12 mouse cellular contexts compared by ENCODE assay signal in the genomic region with DNA sequence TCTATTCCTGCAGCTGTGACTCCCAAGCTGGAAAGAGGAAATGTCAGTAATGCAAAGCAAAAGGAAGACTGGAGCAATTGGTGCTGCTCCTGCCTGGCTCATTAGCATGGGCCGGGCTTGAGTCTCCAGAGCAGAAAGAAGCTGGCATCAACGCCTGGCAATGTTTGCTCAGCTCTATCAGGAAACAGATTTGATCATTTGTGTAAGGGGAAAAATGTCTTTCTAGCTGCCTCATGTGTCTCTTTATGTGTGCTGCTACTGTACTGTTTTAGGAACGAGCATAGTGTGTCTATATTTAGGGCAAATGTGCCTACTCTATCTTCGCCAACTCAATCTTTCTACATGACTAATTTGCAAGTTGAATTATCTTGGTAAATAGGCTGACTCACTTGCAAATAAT.
DNase-seq lines count a peak whose midpoint lies in the region; ATAC-seq and TF ChIP-seq lines count a peak whose summit lies in the region.
"Had no signal": no experiment of that assay in that cellular context is flagged by ENCODE, and none has a peak within 500 bp of the region (broad histone marks: within the 10 kb centered on the region; RNA-seq: fewer than 3 reads in every experiment).

No protein-coding gene starts in this region.

- 53% methylated on average over 4 of the region's 4 CpGs for WGBS in neural tube, embryonic 15.5 days
- 65% methylated on average over 4 of the region's 4 CpGs for WGBS in lung, postnatal 0 days
- 60% methylated on average over 4 of the region's 4 CpGs for WGBS in liver, postnatal 0 days (ENCODE audit: insufficient replicate concordance)

- H3K27ac ChIP-seq in neural tube, embryonic 15.5 days (replicated peaks), result no peak overlapping the region
- H3K27ac ChIP-seq in lung, postnatal 0 days (ENCODE audit: low read length), result no peak overlapping the region
- no peak overlapping the region for H3K27ac ChIP-seq in liver, postnatal 0 days (ENCODE audit: low read depth)
- H3K27ac ChIP-seq: embryonic facial prominence, embryonic 15.5 days had no signal

- no peak overlapping the region for H3K4me3 ChIP-seq in neural tube, embryonic 15.5 days (replicated peaks)
- H3K4me3 ChIP-seq in lung, postnatal 0 days (ENCODE audit: low read depth, low read length), result no peak overlapping the region
- no peak overlapping the region for H3K4me3 ChIP-seq in liver, postnatal 0 days (ENCODE audit: low read depth, low read length)
- H3K4me3 ChIP-seq: embryonic facial prominence, embryonic 15.5 days; myocyte had no signal

- peak; percentile 31; the same call in 1 of the 2 replicates for ATAC-seq in neural tube, embryonic 15.5 days (ENCODE audit: low FRiP score)
- no peak for ATAC-seq in lung, postnatal 0 days
- no peak for ATAC-seq in erythroid progenitor cell, adult 5-6 weeks (replicated peaks; ENCODE audit: low FRiP score, poor library complexity, severe bottlenecking)
- no peak for ATAC-seq in liver, postnatal 0 days

- no peak overlapping the region for H3K9ac ChIP-seq in neural tube, embryonic 15.5 days (replicated peaks)
- no peak overlapping the region for H3K9ac ChIP-seq in lung, postnatal 0 days (replicated peaks; ENCODE audit: low read depth)
- H3K9ac ChIP-seq in liver, postnatal 0 days (replicated peaks), result no peak overlapping the region
- H3K9ac ChIP-seq: embryonic facial prominence, embryonic 15.5 days had no signal

- no peak overlapping the region for H3K4me2 ChIP-seq in neural tube, embryonic 15.5 days
- no peak overlapping the region for H3K4me2 ChIP-seq in lung, postnatal 0 days (replicated peaks; ENCODE audit: low read depth, low read length)
- no peak overlapping the region for H3K4me2 ChIP-seq in liver, postnatal 0 days (ENCODE audit: low read depth, low read length)
- H3K4me2 ChIP-seq: embryonic facial prominence, embryonic 15.5 days had no signal

- TF ChIP-seq EP300 in lung, postnatal 0 days (IDR thresholded peaks at IDR 0.05), result no peak
- no peak for TF ChIP-seq EP300 in liver, postnatal 0 days (IDR thresholded peaks at IDR 0.05; ENCODE audit: low read depth)

- H3K4me1 ChIP-seq in neural tube, embryonic 15.5 days, result peaks cover 5% of the 10 kb centered on the region; the same call in 1 of the 2 replicates
- H3K4me1 ChIP-seq in lung, postnatal 0 days (ENCODE audit: insufficient read depth, low read depth, low read length), result no peaks in the 10 kb centered on the region
- H3K4me1 ChIP-seq in liver, postnatal 0 days (ENCODE audit: insufficient read depth), result no peaks in the 10 kb centered on the region
- H3K4me1 ChIP-seq: embryonic facial prominence, embryonic 15.5 days had no signal

- no peaks in the 10 kb centered on the region for H3K36me3 ChIP-seq in neural tube, embryonic 15.5 days
- no peaks in the 10 kb centered on the region for H3K36me3 ChIP-seq in lung, postnatal 0 days (ENCODE audit: insufficient read depth, low read length)
- H3K36me3 ChIP-seq in liver, postnatal 0 days (replicated peaks; ENCODE audit: insufficient read depth, low read length), result no peaks in the 10 kb centered on the region
- H3K36me3 ChIP-seq: embryonic facial prominence, embryonic 15.5 days had no signal

- TF ChIP-seq CTCF in lung, postnatal 0 days (IDR thresholded peaks at IDR 0.05), result no peak
- TF ChIP-seq CTCF in liver, postnatal 0 days (IDR thresholded peaks at IDR 0.05; ENCODE audit: low read depth), result no peak

- no peaks in the 10 kb centered on the region for H3K27me3 ChIP-seq in neural tube, embryonic 15.5 days (replicated peaks)
- no peaks in the 10 kb centered on the region for H3K27me3 ChIP-seq in lung, postnatal 0 days (replicated peaks; ENCODE audit: insufficient read depth, low read length)
- no peaks in the 10 kb centered on the region for H3K27me3 ChIP-seq in liver, postnatal 0 days (ENCODE audit: insufficient read depth, low read length)
- H3K27me3 ChIP-seq: embryonic facial prominence, embryonic 15.5 days had no signal

- peak; percentile 1 to 3 for DNase-seq in cerebellum, adult 18-20 months
- no peak for DNase-seq in cerebellum, adult 8-10 months
- DNase-seq in neural tube, embryonic 10.5 days (ENCODE audit: extremely low spot score, low spot score), result no peak
- DNase-seq in left cerebral cortex, adult 9 months (ENCODE audit: low spot score in 2 of 2), result peak; percentile 60 to 61
- no peak for DNase-seq in lung, postnatal 0 days (ENCODE audit: low spot score)
- DNase-seq in liver, postnatal 0 days, result no peak
- DNase-seq: lung, postnatal 10 days; thymus, postnatal 4 days had no signal

- no peaks in the 10 kb centered on the region for H3K9me3 ChIP-seq in neural tube, embryonic 15.5 days (replicated peaks)
- H3K9me3 ChIP-seq in lung, postnatal 0 days (ENCODE audit: low read length), result no peaks in the 10 kb centered on the region
- no peaks in the 10 kb centered on the region for H3K9me3 ChIP-seq in liver, postnatal 0 days (ENCODE audit: low read length)
- H3K9me3 ChIP-seq: embryonic facial prominence, embryonic 15.5 days had no signal

Comparison
In these comparisons a context has a peak if more than half of its experiments do, and no peak if none do; other contexts are left out.
1. DNase-seq: peak in cerebellum, adult 18-20 months (2 of 2) and left cerebral cortex, adult 9 months (2 of 2); none in cerebellum, adult 8-10 months (single experiment), neural tube, embryonic 10.5 days (single experiment), lung, postnatal 0 days (single experiment) and liver, postnatal 0 days (single experiment).